Mouse (Mus musculus) lung, postnatal 10 days (tissue): ENCODE measurements around the gene Fam98b.

ENCODE experiments used
- DNase-seq: peaks from one replicate; pipeline ENCODE4 v3.0.0; 2021

Fam98b gene

GRCm38 (mm10) chr2:117249255-117250000, at the start of gene Fam98b:
Gene Fam98b (plus strand): TSS chr2:117249739.
- DNase-seq = peak; percentile 95

- DNase-seq = peak; percentile 30
These were observed 48.6 kb upstream of the Fam98b start for GRCm38 (mm10) chr2:117200869-117201338.

- DNase-seq = peak; percentile 28
These were observed 46.2 kb upstream of the Fam98b start for GRCm38 (mm10) chr2:117203350-117203749.

- DNase-seq = peak; percentile 24
These were observed 45.0 kb upstream of the Fam98b start for GRCm38 (mm10) chr2:117204534-117204933.

- DNase-seq = no peak
These were observed 44.5 kb upstream of the Fam98b start for GRCm38 (mm10) chr2:117205066-117205465.

GRCm38 (mm10) chr2:117210416-117211085, 39.0 kb upstream of the Fam98b start:
- DNase-seq = peak; percentile 63

GRCm38 (mm10) chr2:117216152-117216551, 33.4 kb upstream of the Fam98b start:
- no peak for DNase-seq

GRCm38 (mm10) chr2:117217695-117218216, 31.8 kb upstream of the Fam98b start:
- DNase-seq = no peak

- DNase-seq = no peak
These were observed 30.0 kb upstream of the Fam98b start for GRCm38 (mm10) chr2:117219536-117219935.

- DNase-seq = no peak
These were observed 26.9 kb upstream of the Fam98b start for GRCm38 (mm10) chr2:117222651-117223050.

- DNase-seq = peak; percentile 27
These were observed 20.9 kb upstream of the Fam98b start for GRCm38 (mm10) chr2:117228601-117229125.

GRCm38 (mm10) chr2:117230261-117230660, 19.3 kb upstream of the Fam98b start:
- DNase-seq = no peak

GRCm38 (mm10) chr2:117231257-117231656, 18.3 kb upstream of the Fam98b start:
- DNase-seq = peak; percentile 92

- no peak for DNase-seq
These were observed 7.6 kb upstream of the Fam98b start for GRCm38 (mm10) chr2:117241953-117242352.

- no peak for DNase-seq
These were observed 517 bp downstream of the Fam98b start for GRCm38 (mm10) chr2:117250001-117250510.

- no peak for DNase-seq
These were observed 5.9 kb downstream of the Fam98b start for GRCm38 (mm10) chr2:117255415-117255814.

GRCm38 (mm10) chr2:117257617-117258016, 8.1 kb downstream of the Fam98b start:
- DNase-seq = no peak

GRCm38 (mm10) chr2:117262184-117262583, 12.6 kb downstream of the Fam98b start:
- DNase-seq = no peak

- peak; percentile 61 for DNase-seq
These were observed 14.4 kb downstream of the Fam98b start for GRCm38 (mm10) chr2:117263786-117264408.

- no peak for DNase-seq
These were observed 38.8 kb downstream of the Fam98b start for GRCm38 (mm10) chr2:117288291-117288690.

- DNase-seq = no peak
These were observed 50.3 kb downstream of the Fam98b start for GRCm38 (mm10) chr2:117299596-117300448.
